Mouse (Mus musculus): Measurements from ENCODE around the gene Chit1. TPM values are rescaled to one million over a fixed set of nuclear protein-coding genes. Genes with fewer than 3 reads are reported as not detected.

The Chit1 gene
- polyA plus RNA-seq, 1 experiment from 2014 or later = not detected

DNA sequence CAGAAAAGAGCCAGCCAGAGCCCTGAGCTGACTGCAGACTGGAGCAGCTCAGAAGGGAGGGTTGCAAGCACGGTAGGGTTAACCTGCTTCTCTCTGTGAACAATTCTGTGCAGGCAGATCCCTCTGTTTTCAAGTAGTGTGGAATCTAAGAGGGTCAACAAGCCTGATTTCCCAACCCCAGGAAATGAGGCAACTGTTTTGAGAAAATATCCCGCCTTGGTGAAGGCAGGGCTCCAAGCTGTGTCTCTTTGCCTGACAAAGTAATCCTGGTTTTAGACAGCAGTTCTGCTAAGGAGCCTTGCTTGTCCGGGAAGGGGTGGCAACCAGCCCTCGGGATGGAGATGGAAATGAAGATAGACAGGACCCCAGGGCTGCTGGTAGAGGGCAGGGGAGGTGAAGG, 53.4 kb downstream of the Chit1 start:
- Histone ChIP-seq H3K4me3 (ENCODE audit: low read depth, low read length) (no peak overlapping the region), H3K36me3 (ENCODE audit: control insufficient read depth, insufficient read depth, low read length) (no peaks in the 10 kb centered on the region), H3K9me3 (ENCODE audit: control insufficient read depth, low read length) (no peaks in the 10 kb centered on the region), H3K4me2 (replicated peaks; ENCODE audit: low read depth, low read length) (no peak overlapping the region), H3K27ac (ENCODE audit: low read depth, low read length) (no peak overlapping the region), H3K9ac (ENCODE audit: low read depth, low read length) (no peak overlapping the region), H3K4me1 (replicated peaks; ENCODE audit: control insufficient read depth, insufficient read depth, low read length) (no peaks in the 10 kb centered on the region), H3K27me3 (ENCODE audit: control insufficient read depth, insufficient read depth, low read length) (no peaks in the 10 kb centered on the region)
- DNase-seq (ENCODE audit: low spot score) (no peak), ATAC-seq (ENCODE audit: low FRiP score) (no peak)
- 77% methylated on average over 4 of the region's 4 CpGs for WGBS

- no peaks in the 10 kb centered on the region for H3K27me3 ChIP-seq (ENCODE audit: control insufficient read depth, insufficient read depth, low read length)
- DNase-seq (ENCODE audit: low spot score) (no peak), ATAC-seq (ENCODE audit: low FRiP score) (no peak)
- no peaks in the 10 kb centered on the region for H3K9me3 ChIP-seq (ENCODE audit: control insufficient read depth, low read length)
- H3K27ac ChIP-seq (ENCODE audit: low read depth, low read length) = no peak overlapping the region
- H3K4me1 ChIP-seq (replicated peaks; ENCODE audit: control insufficient read depth, insufficient read depth, low read length) = no peaks in the 10 kb centered on the region
- 95% methylated on average over 3 of the region's 3 CpGs for WGBS
- no peak overlapping the region for H3K4me2 ChIP-seq (replicated peaks; ENCODE audit: low read depth, low read length)
- H3K9ac ChIP-seq (ENCODE audit: low read depth, low read length) = no peak overlapping the region
- no peaks in the 10 kb centered on the region for H3K36me3 ChIP-seq (ENCODE audit: control insufficient read depth, insufficient read depth, low read length)
- H3K4me3 ChIP-seq (ENCODE audit: low read depth, low read length) = no peak overlapping the region
Measured at GRCm38 (mm10) chr1:134166547-134166946, 55.5 kb downstream of the Chit1 start.

DNA sequence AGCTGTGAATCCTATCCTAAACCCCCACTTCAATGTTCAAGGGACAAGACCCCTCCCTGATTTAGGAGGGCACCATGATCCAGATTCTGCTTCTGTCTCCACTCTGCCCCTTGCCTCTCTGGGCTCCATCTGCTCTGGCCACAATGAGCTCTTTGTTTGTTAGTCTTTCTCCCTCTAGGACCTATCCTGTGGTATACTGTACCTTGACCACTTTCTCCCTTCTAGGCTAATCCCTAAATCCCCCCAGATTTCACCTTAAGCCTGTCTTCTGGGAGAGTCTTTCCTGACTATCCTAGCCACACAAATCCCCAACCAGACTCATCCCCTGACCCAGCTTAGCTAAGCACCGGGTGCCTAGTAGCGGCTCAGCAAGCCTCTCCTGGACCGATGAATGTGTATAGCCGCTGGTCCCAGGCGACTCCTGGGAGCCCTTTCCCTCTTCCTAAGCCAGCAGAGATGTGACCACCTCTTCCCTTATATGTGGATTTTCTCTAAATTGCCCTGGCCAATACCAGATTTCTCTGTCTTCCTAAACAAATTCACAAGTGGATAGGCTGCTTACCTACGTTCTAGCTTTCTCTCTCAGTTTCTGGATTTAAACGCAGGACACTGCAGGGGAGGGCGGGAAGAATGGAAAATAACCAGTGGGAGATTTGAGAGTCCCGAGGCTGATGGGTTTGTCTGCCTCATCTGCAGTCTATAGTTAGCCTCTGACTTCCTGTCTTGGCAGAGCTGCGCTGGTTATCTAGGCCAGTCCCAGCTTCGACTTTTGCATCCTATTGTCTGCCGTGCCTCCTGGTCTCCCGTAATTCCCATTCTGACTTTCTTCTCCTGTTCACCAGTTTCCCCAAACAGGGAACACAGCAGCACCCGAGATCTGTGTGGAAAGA, 56.6 kb downstream of the Chit1 start:
- WGBS = 64% methylated on average over 14 of the region's 14 CpGs
- no peaks in the 10 kb centered on the region for H3K36me3 ChIP-seq (ENCODE audit: control insufficient read depth, insufficient read depth, low read length)
- H3K27ac ChIP-seq (ENCODE audit: low read depth, low read length) = no peak overlapping the region
- H3K9me3 ChIP-seq (ENCODE audit: control insufficient read depth, low read length) = no peaks in the 10 kb centered on the region
- H3K27me3 ChIP-seq (ENCODE audit: control insufficient read depth, insufficient read depth, low read length) = no peaks in the 10 kb centered on the region
- no peak overlapping the region for H3K4me2 ChIP-seq (replicated peaks; ENCODE audit: low read depth, low read length)
- no peaks in the 10 kb centered on the region for H3K4me1 ChIP-seq (replicated peaks; ENCODE audit: control insufficient read depth, insufficient read depth, low read length)
- H3K9ac ChIP-seq (ENCODE audit: low read depth, low read length) = no peak overlapping the region
- DNase-seq (ENCODE audit: low spot score) = no peak
- H3K4me3 ChIP-seq (ENCODE audit: low read depth, low read length) = no peak overlapping the region
- no peak for ATAC-seq (ENCODE audit: low FRiP score)

GRCm38 (mm10) chr1:134168567-134168966, 57.5 kb downstream of the Chit1 start:
- H3K9me3 ChIP-seq (ENCODE audit: control insufficient read depth, low read length) = no peaks in the 10 kb centered on the region
- H3K9ac ChIP-seq (ENCODE audit: low read depth, low read length) = no peak overlapping the region
- no peak overlapping the region for H3K27ac ChIP-seq (ENCODE audit: low read depth, low read length)
- no peak overlapping the region for H3K4me3 ChIP-seq (ENCODE audit: low read depth, low read length)
- ATAC-seq (ENCODE audit: low FRiP score) (no peak), DNase-seq (ENCODE audit: low spot score) (no peak)
- H3K36me3 ChIP-seq (ENCODE audit: control insufficient read depth, insufficient read depth, low read length) = no peaks in the 10 kb centered on the region
- no peaks in the 10 kb centered on the region for H3K4me1 ChIP-seq (replicated peaks; ENCODE audit: control insufficient read depth, insufficient read depth, low read length)
- 82% methylated on average over 3 of the region's 3 CpGs for WGBS
- no peak overlapping the region for H3K4me2 ChIP-seq (replicated peaks; ENCODE audit: low read depth, low read length)
- no peaks in the 10 kb centered on the region for H3K27me3 ChIP-seq (ENCODE audit: control insufficient read depth, insufficient read depth, low read length)

DNA sequence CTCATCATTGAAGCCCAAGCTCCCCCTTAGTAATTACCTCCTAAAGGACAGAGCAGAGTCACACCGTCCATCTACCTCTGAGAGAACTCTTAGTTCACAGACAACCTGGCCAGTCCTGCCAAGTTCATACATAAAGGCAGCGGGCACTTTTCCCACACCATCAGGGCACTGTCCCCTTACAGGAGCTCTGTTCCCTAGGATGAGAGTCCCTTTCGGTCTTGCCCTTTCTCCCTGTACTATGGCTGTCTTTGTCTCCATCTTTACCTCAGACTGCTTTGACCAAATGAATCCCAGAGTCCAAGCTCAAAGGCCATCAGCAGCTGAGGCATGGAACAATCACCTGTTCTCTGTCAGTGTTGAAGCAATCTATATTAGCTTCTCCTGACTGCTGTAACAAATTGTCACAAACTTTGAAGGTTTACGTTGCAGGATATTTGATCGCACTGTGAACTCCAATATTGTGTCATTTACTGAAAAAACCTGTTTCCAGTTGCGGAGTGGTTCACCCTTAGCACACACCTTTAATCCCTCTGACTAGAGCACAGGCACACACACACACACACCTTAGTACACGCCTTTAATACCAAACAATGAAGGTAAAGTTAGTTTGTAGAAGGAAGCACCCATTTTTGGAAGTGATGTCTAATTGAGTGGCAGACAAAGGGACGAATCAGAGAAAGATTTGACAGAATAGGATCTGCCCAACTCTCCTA, 58.1 kb downstream of the Chit1 start:
- H3K27me3 ChIP-seq (ENCODE audit: control insufficient read depth, insufficient read depth, low read length) = no peaks in the 10 kb centered on the region
- no peak for DNase-seq (ENCODE audit: low spot score)
- no peaks in the 10 kb centered on the region for H3K4me1 ChIP-seq (replicated peaks; ENCODE audit: control insufficient read depth, insufficient read depth, low read length)
- no peak for ATAC-seq (ENCODE audit: low FRiP score)
- no peak overlapping the region for H3K4me2 ChIP-seq (replicated peaks; ENCODE audit: low read depth, low read length)
- no peak overlapping the region for H3K27ac ChIP-seq (ENCODE audit: low read depth, low read length)
- no peaks in the 10 kb centered on the region for H3K9me3 ChIP-seq (ENCODE audit: control insufficient read depth, low read length)
- 90% methylated on average over 8 of the region's 8 CpGs for WGBS
- no peak overlapping the region for H3K9ac ChIP-seq (ENCODE audit: low read depth, low read length)
- no peaks in the 10 kb centered on the region for H3K36me3 ChIP-seq (ENCODE audit: control insufficient read depth, insufficient read depth, low read length)
- H3K4me3 ChIP-seq (ENCODE audit: low read depth, low read length) = no peak overlapping the region

DNA sequence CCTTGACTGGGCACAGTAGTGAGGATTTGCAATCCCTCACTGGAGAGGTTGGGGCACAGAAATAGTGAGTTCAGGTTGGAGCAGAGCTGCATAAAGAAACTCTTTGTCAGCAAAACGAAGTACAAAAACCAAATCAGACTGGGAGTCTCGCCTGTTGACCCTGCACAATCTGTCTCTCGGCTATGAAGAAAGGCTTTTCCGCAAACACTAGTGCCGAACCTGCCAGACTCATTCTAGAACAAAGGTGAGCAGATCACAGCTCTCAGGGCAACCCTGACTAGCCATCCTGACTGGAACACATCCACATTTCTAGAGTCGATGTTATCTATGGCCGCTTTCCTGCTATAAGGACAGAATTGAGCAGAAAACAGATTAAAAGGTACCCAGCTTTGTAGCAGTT, 62.0 kb downstream of the Chit1 start:
- WGBS = 65% methylated on average over 7 of the region's 7 CpGs
- no peak overlapping the region for H3K4me2 ChIP-seq (replicated peaks; ENCODE audit: low read depth, low read length)
- no peaks in the 10 kb centered on the region for H3K27me3 ChIP-seq (ENCODE audit: control insufficient read depth, insufficient read depth, low read length)
- H3K27ac ChIP-seq (ENCODE audit: low read depth, low read length) = no peak overlapping the region
- no peak overlapping the region for H3K9ac ChIP-seq (ENCODE audit: low read depth, low read length)
- H3K4me1 ChIP-seq (replicated peaks; ENCODE audit: control insufficient read depth, insufficient read depth, low read length) = no peaks in the 10 kb centered on the region
- ATAC-seq (ENCODE audit: low FRiP score) (no peak), DNase-seq (ENCODE audit: low spot score) (no peak)
- H3K9me3 ChIP-seq (ENCODE audit: control insufficient read depth, low read length) = no peaks in the 10 kb centered on the region
- no peaks in the 10 kb centered on the region for H3K36me3 ChIP-seq (ENCODE audit: control insufficient read depth, insufficient read depth, low read length)
- no peak overlapping the region for H3K4me3 ChIP-seq (ENCODE audit: low read depth, low read length)

DNA sequence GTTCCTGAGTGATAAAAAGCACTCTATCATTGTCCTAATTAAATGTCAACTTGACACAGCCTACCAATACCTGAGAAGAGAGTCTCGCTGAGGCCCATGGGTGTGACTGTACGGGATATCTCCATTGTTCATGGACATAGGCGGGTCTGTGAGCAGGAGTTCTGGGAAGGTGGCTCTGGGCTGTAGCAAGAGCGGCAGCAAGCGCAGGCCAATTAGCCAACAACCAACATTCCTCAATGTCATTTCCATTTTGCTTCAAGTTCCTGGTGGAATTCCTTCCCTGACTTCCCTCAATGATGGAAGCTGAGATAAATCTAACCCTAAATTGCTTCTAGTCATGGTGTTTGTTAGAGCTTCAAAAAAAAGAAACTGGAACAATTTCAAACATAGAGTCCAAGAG, 66.9 kb downstream of the Chit1 start:
- WGBS = 84% methylated on average over 5 of the region's 5 CpGs
- Histone ChIP-seq H3K36me3 (ENCODE audit: control insufficient read depth, insufficient read depth, low read length) (no peaks in the 10 kb centered on the region), H3K9me3 (ENCODE audit: control insufficient read depth, low read length) (no peaks in the 10 kb centered on the region), H3K27me3 (ENCODE audit: control insufficient read depth, insufficient read depth, low read length) (no peaks in the 10 kb centered on the region), H3K9ac (ENCODE audit: low read depth, low read length) (no peak overlapping the region), H3K4me2 (replicated peaks; ENCODE audit: low read depth, low read length) (no peak overlapping the region), H3K4me1 (replicated peaks; ENCODE audit: control insufficient read depth, insufficient read depth, low read length) (no peaks in the 10 kb centered on the region), H3K4me3 (ENCODE audit: low read depth, low read length) (no peak overlapping the region), H3K27ac (ENCODE audit: low read depth, low read length) (no peak overlapping the region)
- ATAC-seq (ENCODE audit: low FRiP score) (no peak), DNase-seq (ENCODE audit: low spot score) (no peak)

- no peak within 1 kb of the TSS for H3K4me2 ChIP-seq (replicated peaks; ENCODE audit: low read depth, low read length)
- no peaks in the 10 kb centered on the region for H3K4me1 ChIP-seq (replicated peaks; ENCODE audit: control insufficient read depth, insufficient read depth, low read length)
- H3K27me3 ChIP-seq (ENCODE audit: control insufficient read depth, insufficient read depth, low read length) = no peaks in the 10 kb centered on the region
- H3K36me3 ChIP-seq (ENCODE audit: control insufficient read depth, insufficient read depth, low read length) = no peaks in the 10 kb centered on the region
- H3K27ac ChIP-seq (ENCODE audit: low read depth, low read length) = no peak within 1 kb of the TSS
- ATAC-seq (ENCODE audit: low FRiP score) = no peak
- H3K9ac ChIP-seq (ENCODE audit: low read depth, low read length) = no peak within 1 kb of the TSS
- no peak for DNase-seq (ENCODE audit: low spot score)
- H3K9me3 ChIP-seq (ENCODE audit: control insufficient read depth, low read length) = no peaks in the 10 kb centered on the region
- 59% methylated on average over 4 of the region's 4 CpGs for WGBS
- H3K4me3 ChIP-seq (ENCODE audit: low read depth, low read length) = no peak within 1 kb of the TSS
Measured at GRCm38 (mm10) chr1:134182025-134182424, 71.0 kb downstream of the Chit1 start, which contains the start of gene Chil1. Gene Chil1 (plus strand): TSS chr1:134182176.

GRCm38 (mm10) chr1:134184089-134184488, 73.0 kb downstream of the Chit1 start:
- no peak overlapping the region for H3K4me2 ChIP-seq (replicated peaks; ENCODE audit: low read depth, low read length)
- H3K36me3 ChIP-seq (ENCODE audit: control insufficient read depth, insufficient read depth, low read length) = no peaks in the 10 kb centered on the region
- no peak for ATAC-seq (ENCODE audit: low FRiP score)
- WGBS = 92% methylated on average over 4 of the region's 4 CpGs
- no peak overlapping the region for H3K9ac ChIP-seq (ENCODE audit: low read depth, low read length)
- 0 out of 2 replicates have a peak, but pooled peaks cover 3% of the 10 kb centered on the region for H3K4me1 ChIP-seq (replicated peaks; ENCODE audit: control insufficient read depth, insufficient read depth, low read length)
- DNase-seq (ENCODE audit: low spot score) = no peak
- H3K27me3 ChIP-seq (ENCODE audit: control insufficient read depth, insufficient read depth, low read length) = no peaks in the 10 kb centered on the region
- H3K4me3 ChIP-seq (ENCODE audit: low read depth, low read length) = no peak overlapping the region
- H3K27ac ChIP-seq (ENCODE audit: low read depth, low read length) = no peak overlapping the region
- no peaks in the 10 kb centered on the region for H3K9me3 ChIP-seq (ENCODE audit: control insufficient read depth, low read length)
